Mouse (Mus musculus) regulatory T cell (primary cell): ENCODE measurements around the gene Trnt1.

Experiments used
- in situ Hi-C: fragments of 300-600 bp; cut with MboI, MseI; formaldehyde crosslinking; loops from one replicate; pipeline ENCODE4 v1.15.1; 2025; ENCODE audit warnings: high pct_unique_total_duplicates

Gene Trnt1

DNA sequence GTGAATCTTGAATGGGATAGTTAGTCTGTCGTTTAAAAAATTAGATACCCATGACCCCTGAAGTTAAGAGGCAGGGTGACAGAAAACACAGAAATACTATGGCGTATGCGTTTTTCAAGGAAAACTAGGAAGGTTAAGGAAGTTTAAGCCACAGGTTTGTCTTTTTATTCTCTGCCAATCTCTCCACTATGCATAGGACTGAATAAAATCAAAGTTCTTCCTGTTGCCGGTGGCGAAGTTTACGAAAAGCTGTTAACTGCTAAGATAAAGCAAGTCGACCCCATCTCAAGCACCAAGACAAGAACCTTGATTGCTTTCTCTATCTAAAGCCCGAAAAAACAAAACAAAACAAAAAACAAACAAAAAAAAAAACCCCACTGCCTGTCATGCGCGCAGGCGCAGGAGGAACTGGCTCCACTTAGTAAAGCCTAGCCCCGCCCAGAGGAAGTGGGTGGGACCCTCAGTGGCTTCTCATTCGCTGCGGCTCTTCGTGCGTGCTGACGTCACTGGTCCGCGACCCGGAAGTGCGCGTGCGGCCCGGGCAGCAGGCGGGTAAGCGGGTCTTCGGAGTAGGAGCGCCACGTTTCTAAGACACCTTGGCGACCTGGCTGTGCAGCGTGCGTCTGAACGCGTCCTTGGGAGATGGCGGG, at the start of gene Trnt1:
TSS of gene Trnt1 (plus strand) at position 481 of the 650 bp plus-strand sequence.
- in situ Hi-C loops = no loop called here

DNA sequence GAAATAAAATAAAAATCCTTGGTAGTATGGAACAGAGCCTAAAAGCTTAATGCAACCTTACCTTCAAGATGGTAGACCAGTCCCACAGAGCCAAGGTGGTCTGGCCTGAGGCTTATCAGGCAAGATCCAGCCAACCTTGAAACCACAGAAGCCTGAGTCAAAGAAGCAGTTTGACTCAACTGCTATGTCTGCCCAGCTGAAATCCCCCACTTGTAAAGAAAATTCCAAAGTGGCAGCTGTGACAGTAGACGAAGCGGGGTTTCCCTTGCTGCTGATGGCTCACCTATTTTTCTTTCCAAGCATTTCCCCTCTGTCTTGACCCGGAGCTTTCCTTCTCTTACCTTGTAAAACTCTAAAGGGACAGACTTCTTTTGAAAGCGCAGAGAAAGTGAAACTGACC, 43.3 kb upstream of the Trnt1 start:
- in situ Hi-C loops = no loop called here

DNA sequence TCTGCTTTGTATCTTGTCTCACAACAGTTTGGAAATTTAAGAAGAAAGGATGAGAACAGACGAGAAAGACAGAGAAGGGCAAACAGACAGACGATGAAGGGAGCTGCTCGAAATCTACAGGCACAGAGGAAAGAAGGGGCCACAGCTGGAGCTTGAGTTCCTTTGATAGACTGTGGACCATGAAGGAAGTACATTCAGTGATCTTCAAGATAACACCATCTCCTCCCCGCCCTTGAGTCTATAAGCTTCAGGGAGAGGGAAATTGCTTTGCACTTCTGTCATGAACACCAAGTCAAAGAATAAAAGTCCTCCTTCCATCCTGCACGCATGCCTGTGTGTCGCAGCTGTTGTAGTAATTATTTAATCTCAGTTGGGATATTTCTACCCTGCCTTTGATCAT, 42.8 kb upstream of the Trnt1 start:
- in situ Hi-C loops = no loop called here

DNA sequence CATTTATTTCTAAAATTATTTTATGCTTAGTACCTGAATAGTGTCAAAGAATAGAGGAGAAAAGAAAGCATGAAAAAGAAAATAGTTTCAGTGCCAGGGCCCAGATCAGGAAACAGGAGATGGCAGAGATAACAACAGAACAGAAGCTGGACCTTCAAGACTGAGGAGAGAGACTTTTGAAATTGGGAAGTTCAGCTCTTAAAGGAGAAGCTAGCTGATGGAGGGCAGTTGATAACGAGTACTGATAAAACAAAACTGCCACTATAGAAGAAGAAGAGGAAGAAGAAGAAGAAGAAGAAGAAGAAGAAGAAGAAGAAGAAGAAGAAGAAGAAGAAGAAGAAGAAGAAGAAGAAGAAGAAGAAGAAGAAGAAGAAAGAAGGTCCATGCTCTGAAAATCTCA, 41.2 kb upstream of the Trnt1 start:
- in situ Hi-C loops = no loop called here

DNA sequence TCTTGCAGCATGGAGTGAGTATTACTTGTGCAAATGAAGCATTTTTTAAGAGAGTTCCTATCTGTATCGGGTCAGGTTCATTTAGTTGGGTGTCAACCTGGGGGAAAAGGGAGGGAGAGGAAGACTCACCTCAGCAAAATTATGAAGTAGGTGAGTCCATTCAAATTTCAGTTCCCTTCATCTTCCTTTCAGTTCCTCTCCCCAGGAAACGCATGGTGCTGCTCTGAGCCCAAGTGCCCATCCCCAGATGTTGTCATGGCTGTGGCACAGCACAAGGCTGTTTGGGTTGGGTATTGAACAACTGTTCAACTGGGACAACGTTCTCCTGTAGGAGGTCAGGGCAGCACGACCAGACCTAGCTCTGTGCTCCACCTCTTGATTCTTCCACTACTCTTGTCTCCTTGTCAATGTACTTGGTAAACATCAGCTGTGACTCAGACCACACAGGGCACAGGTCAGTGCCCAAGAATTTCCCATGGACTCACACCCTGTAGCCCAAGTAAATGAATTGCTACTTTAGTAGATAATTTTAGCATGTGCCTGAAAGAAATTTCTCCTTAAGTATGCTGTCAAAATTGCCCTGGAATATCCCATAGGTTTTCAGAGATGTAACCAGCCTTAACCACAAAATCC, 39.1 kb upstream of the Trnt1 start:
- in situ Hi-C loops = no loop called here

DNA sequence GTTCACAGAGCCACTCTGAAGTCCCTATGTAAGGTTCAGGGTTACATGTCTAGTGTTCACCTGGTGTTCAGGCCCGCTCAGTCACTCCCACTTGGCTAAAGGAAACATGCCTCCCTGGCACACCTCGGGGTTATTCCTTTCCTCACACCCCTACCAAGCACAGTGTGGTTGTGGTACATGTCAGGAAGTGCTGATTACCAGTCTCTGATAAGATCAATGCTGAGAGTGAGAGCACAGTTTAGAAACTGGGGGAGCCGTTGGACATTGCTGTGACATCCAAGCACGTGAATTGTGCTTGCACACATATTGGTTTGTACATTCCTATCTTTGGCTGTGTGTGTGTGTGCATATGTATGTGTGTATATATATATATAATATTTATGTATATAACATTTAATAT, 36.4 kb upstream of the Trnt1 start:
- in situ Hi-C loops = no loop called here

DNA sequence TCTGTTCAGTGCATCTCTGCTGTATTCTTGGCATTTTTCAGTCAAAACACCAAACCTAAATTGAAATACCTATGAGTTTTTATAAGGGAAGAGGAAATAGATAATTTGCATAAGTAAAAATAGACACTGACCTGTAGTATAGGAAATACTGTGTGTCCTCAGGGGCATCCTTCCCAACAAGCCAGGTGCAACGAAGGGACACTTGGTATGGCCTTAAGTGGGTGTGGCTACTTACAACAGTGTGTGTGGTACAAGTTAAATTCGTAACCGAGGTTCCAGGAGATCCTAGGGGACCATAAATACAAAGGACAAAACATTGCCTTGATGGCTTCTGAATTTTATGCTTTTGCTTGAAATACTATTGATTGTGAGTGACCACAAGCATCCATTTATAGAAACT, 30.7 kb upstream of the Trnt1 start:
- in situ Hi-C loops = no loop called here

DNA sequence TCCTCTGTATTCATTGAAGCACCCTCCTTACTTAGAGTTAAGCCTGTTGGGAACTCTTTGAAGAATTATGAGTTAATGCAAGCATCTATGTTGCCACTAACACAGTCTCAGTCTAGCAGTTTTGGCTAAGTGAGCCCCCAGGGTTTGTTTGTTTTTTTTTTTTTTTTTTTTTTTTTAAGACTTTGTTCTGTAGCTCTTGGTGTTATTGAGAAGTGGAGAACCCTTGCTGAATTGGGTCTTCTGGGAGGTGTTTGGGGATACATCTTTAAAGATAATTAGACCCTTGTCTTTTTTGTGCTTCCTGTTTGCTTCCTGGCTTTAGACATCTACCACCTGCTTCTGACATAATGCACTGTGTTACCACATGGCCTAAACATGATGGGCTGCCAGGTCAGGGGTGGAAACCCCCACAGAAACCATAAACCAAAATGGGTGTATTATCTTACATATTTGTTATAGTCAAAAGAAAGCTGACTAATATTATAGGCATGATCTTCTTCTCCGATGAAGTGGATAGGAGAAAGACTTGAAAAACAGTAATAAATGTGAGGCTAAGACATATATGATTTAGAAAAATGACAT, 28.6 kb upstream of the Trnt1 start:
- in situ Hi-C loops = no loop called here

DNA sequence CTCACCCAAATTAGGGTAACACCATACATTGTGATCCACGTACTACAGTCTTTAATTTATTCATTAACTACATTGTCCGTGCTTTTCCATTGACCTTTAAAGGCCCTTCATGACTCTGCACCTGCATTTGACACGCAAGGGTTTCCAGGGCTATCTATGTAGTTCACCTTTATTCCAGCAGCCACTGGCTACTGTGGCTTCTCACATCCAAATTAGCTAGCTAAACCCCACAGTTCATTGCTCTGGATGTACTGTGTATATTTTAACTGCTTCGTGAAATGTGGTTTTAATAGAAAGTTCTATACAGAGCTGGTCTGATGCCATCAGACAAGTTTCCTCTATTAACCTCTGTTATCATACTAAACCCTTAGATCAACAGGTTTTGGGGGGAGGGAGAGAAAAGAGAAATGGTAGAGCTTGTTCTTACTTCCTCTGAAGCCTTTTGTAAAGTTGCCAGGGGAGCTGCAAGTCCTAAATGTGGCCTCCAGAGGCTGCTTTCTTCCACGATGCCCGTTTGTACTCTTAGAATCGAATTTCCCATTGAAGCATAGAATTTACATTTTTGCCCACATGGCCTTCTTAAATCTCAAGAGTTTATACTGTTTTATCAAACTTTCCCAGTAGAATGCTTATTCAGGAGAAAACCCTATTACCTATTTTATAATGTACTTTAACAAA, 25.2 kb upstream of the Trnt1 start:
- in situ Hi-C loops = no loop called here

DNA sequence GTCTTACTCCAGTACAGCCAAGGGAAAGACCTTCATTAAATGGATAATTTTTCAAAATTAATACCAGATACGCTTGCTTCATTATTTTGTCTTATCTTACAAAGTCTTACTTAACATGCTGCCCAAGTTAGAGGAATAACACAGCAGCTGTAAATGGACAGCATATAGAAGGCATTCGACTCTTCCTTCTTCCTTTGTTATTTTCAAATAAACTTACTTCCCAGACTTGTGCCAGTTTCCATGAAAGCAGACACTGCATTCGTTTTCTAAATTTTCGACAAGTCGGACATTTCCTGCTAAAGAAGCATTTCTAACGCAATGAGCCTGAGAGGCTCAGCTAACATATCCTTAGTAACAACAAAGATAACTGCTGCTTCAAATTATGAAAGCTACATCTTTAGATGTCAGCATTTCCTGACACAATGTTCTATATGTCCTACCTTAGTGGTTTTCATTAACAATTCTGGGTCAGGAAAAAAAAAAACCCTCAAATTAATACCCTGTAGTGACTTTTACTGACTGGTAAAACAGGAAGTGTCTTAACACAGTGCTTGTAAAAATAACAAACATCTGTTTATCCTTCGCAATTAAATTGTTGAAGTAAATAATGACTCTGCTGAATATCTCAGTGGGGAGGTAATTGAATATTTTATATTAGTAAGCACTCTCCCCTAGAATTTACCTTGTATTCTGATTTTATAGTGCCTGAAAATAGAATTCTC, 23.1 kb upstream of the Trnt1 start:
- in situ Hi-C loops = no loop called here

DNA sequence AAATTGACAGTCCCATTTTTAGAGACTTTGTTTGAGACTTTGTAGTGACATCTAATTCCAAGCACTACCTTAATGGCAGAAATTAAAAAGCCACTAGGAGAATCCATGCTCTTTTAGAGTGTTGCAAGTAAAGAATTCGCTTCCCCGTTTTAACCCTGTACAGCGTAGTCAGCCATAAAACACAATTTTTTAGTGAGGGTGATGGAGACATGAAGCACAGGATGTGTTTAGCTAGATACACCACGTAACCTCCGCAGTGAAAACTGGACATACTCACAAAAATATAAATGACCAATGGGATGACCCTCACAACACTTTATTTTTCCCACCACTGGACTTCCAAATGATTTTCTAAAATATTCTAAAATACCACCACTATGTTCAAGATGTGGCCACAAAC, 21.7 kb upstream of the Trnt1 start:
- in situ Hi-C loops = no loop called here

DNA sequence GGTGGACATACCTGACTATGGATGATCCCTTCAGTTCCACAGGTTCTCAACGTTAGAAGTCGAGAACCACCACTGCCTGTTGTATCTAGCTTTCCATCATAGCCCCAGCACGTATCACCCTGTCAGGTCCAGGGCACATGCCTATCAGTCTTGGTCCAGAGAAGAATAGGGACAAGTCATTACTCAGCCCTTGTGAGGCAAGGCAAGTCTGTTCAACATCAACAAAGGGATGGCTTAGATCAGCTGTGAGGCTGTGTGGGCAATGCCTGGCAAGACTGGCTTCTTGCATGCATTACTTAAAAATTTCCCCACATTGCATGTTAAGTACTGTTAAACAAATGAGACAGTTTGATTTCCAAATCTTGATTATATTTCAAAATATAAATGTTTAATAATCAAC, 21.1 kb upstream of the Trnt1 start:
- in situ Hi-C loops = no loop called here

DNA sequence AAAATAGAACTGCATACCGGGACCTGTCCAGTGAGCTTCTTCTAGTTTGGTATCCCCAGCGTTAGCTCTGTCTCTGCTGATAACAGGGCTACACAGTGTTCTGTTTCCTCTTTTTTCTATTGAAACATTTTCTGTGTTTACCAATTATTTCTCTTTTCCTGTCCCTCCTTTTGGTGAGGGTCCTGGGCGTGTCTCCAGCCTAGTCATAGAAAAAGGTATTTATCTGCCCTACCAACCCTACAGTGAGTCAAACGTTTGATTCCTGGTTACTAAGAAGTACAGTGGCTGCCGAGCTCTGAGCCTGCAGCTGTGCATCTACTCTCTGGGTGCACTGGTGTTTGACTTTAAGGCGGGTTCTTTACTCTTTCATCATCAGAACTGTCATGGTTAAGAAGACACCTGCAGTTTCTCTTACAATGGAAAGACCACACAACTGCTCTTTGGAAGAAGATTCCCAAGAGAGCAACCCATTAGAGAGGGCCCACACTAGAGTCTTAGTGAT, 20.0 kb upstream of the Trnt1 start, which contains the start of gene Il5ra:
TSS of gene Il5ra (minus strand) at position 151 of the 502 bp plus-strand sequence.
- in situ Hi-C loops = no loop called here

DNA sequence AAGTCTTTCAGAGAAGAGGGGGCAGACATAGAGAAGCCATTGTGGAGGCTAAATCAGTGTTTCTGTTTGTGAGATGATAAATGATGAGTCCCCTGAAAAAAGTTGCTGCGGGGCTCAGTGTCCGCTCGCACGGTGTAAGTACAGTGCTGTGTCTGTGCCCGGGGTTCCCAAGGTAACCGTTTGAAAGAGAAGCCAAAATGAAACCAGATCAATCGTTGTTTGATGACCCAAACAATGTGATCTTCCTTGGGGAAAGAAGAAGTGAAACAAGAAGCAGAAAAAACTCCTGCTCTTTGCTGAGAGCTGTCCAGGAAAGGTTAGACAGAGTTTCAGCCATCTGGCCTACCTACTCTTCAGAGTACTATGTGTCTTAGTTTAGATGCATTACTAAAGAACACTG, 18.6 kb upstream of the Trnt1 start:
- in situ Hi-C loops = no loop called here

DNA sequence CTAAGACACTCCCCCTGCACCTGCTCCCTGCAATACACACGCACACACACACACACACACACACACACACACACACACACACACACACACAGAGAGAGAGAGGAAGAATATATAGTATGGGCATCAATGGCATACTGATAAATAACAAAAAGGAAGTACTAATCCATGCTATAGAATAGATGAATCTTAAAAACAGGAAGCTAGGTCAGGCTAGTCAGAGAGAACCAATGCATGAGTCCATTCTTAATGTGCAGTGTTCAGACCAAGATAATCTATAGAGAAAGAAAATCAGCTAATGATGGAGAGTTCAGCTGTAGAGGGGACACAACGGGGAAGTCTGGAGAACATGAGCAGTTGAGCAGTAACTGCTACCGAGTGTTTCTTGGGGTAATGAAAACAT, 10.6 kb upstream of the Trnt1 start:
- in situ Hi-C loops = no loop called here

DNA sequence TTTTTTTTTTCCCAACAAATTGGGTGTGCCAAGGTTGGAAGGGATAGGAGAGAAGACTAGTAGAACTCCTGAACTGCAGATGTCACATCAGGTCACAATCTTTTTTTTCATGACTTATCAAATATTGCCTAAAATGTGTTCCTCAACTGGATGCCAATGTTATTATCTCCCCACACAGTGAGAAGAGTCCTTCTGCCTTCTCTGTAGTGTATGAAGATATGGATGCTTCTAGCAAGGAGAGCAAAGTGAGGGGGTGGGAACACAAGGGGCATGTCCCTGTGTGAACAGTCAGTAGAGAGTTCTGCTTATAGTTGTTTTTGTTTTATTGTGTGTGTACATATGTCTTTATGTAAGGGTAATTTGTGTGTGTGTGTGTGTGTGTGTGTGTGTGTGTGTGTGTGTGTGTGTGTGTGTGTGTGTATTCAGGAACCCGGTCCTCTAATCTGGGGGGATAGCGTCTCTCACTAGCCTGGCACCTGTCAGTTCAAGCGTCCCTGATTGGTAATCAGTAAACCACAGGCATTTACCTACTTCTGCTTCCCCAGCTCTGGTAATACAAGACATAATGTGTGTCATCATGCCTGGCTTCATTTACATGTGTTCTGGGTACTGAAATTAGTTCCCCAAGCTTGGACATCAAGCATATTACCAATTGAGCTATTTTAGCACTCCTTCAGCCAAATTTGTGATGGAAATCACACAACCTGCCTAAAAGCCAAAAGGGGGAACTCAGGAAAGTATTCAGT, 8.3 kb upstream of the Trnt1 start:
- in situ Hi-C loops = no loop called here

DNA sequence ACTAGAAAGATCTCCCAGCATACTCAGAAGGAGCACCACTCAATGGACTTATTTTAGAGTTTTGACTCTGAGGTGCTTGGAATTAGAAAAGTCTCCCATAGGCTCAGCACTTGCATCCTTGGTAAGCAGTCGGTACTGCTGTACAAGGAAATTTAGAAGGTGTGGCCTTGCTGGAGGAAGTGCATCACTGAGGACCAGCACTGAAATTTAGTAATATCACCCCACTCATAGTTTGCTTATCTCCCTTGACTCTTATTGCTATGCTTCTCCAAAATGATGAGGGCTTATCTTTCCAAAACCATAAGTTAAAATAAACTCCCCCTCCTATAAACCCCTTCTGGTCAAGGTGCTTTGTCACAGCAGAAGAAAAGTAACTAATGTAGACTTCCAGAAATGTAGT, 7.4 kb upstream of the Trnt1 start:
- in situ Hi-C loops = no loop called here

DNA sequence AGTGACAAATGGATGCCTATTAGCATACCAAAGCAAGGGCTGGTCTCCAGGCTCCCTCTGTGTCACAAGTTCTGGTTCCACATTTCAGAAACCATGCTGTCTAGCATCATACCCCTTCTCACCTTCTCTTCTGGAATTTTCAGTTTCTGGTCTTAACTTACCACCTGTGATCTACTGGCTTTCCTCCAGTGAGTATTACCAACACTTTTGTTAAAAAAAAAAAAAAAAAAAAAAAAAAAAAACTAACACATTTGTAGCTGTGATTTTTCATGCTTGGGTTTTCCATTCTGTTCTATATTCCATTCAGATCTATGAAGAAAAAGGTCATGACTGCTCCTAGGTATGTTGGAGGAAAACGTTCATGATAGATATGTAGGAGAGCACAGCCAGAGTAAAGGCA, 3.0 kb upstream of the Trnt1 start:
- in situ Hi-C loops = no loop called here

DNA sequence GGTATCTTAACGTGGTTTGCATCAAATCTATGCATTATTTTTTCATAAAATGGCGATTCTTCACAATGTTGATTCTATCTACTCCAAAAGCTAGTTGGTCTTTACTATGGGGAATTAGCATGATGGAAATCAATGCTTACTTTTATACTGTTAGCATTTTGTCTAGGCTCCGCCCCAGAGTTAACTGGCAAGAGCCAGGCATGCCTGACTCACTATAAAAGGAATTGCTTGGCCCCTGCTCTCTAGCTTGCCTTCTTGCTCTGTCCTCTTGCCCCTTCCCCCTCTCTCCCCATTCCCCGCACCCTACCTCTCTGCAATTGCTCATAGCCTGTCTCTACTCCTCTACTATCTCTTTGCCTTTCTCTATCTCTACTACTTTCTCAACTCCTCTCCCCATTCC, 2.1 kb upstream of the Trnt1 start:
- in situ Hi-C loops = no loop called here

DNA sequence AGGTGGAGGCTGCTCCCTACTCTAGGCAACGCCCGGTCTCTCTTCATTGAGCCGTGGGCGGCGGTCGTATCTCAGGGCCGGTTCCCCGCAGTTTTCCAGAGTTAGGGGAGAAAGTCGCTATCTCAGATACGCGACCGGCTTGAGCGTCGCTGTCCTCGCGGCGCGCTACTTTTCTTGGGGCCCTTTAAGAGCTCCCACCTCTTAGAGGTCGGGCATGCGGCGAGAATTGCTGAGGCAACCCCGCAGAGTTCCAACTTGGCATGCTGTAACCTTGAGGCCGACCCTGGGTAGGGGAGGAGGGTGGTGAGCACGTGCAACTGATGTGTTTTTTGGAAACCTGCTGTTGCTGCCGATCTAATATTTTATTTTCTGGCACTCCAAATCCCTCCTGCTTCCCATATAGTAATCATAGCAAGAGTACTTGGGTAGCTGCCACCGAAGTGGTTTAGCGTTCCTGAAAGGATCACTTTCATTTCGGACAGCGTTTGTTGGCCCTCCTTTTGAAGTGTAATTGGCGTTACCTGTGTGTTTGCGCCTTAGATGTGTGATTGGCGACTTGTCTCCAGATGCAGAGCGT, 458 bp downstream of the Trnt1 start:
- in situ Hi-C loops = no loop called here

DNA sequence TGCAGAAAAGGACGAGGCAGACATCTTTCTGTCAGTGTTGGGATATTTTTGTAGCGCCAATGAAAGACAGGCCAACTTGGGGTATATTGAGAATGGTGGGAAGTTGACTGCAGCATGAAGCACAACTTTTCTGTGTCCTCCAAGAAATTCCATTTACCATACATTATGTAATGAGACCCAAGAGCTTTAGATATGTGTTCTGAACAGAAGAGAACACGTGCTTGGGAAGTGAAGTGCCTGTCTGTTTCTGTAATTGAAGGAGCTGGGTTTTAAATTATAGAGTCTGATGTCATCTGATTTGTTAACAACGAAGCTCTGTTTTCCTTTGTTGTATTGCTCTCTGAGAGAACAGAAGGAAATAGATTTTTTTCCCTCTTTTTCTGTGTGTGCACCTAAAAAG, 1.1 kb downstream of the Trnt1 start:
- in situ Hi-C loops = no loop called here
